Mouse (Mus musculus): ENCODE results near the gene Arid3b. TPM values are rescaled to one million over a fixed set of nuclear protein-coding genes. Genes with fewer than 3 reads are reported as not detected.

The Arid3b gene
- polyA plus RNA-seq, 2 experiments = 7.8 to 8.5 TPM

DNA sequence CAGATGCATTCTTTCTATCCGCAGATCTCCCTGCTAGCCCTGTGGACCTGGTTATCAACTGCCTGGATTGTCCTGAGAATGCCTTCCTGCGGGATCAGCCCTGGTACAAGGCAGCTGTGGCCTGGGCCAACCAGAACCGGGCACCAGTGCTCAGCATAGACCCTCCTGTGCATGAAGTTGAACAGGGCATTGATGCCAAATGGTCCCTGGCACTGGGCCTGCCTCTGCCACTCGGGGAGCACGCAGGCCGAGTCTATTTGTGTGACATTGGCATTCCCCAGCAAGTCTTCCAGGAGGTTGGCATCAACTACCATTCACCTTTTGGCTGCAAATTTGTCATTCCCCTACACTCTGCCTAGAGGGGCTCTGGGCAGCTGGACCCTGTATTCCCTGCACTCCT lies 88.5 kb downstream of the Arid3b start:
- Histone ChIP-seq H3K9me3 (ENCODE audit: control insufficient read depth, low read length) (no peaks in the 10 kb centered on the region), H3K4me1 (replicated peaks; ENCODE audit: control insufficient read depth in 2 of 2, insufficient read depth in 2 of 2, low read length in 1 of 2) (no peaks in the 10 kb centered on the region), H3K4me3 (ENCODE audit: insufficient read depth in 1 of 2, low read depth in 2 of 2, low read length in 2 of 2) (no peak overlapping the region), H3K27me3 (ENCODE audit: control insufficient read depth, insufficient read depth, low read length) (no peaks in the 10 kb centered on the region), H3K9ac (replicated peaks) (no peak overlapping the region), H3K4me2 (ENCODE audit: low read depth) (no peak overlapping the region), H3K27ac (no peak overlapping the region), H3K36me3 (replicated peaks; ENCODE audit: control insufficient read depth, insufficient read depth, low read depth) (peaks cover 79% of the 10 kb centered on the region)
- no peak for TF ChIP-seq CTCF (IDR thresholded peaks at IDR 0.05; ENCODE audit: low read depth)
- 91% methylated on average over 6 of the region's 6 CpGs for WGBS (ENCODE audit: insufficient replicate concordance)
- DNase-seq (ENCODE audit: low read depth in 3 of 3, low spot score in 3 of 3) (no peak), ATAC-seq (ENCODE audit: insufficient read depth) (no peak)

DNA sequence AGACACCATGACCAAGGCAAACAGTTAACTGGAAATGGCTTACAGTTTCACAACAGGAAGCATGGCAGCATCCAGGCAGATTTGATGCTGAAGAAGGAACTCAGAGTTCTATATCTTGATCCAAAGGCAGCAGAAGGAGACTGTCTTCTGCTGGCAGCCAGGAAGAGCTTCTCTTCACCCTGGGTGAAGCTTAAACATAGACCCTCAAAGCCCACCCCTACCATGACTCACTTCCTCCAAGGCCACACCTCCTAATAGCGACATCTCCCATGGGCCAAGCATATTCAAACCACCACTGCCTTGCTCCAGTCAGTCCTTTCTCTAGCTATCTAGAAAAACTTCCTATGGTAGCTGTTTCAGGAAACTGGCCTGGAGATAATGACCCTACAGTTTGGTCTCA lies 89.5 kb downstream of the Arid3b start:
- no peak overlapping the region for H3K4me3 ChIP-seq (ENCODE audit: insufficient read depth in 1 of 2, low read depth in 2 of 2, low read length in 2 of 2)
- H3K4me2 ChIP-seq (ENCODE audit: low read depth) = no peak overlapping the region
- no peaks in the 10 kb centered on the region for H3K27me3 ChIP-seq (ENCODE audit: control insufficient read depth, insufficient read depth, low read length)
- TF ChIP-seq CTCF (IDR thresholded peaks at IDR 0.05; ENCODE audit: low read depth) = no peak
- H3K9me3 ChIP-seq (ENCODE audit: control insufficient read depth, low read length) = no peaks in the 10 kb centered on the region
- H3K36me3 ChIP-seq (replicated peaks; ENCODE audit: control insufficient read depth, insufficient read depth, low read depth) = peaks cover 73% of the 10 kb centered on the region
- WGBS (ENCODE audit: insufficient replicate concordance) = 74% methylated on average over 1 of the region's 1 CpGs
- no peak overlapping the region for H3K27ac ChIP-seq
- no peak for DNase-seq (ENCODE audit: low read depth in 3 of 3, low spot score in 3 of 3)
- H3K9ac ChIP-seq (replicated peaks) = no peak overlapping the region
- no peaks in the 10 kb centered on the region for H3K4me1 ChIP-seq (replicated peaks; ENCODE audit: control insufficient read depth in 2 of 2, insufficient read depth in 2 of 2, low read length in 1 of 2)
- ATAC-seq (ENCODE audit: insufficient read depth) = no peak

DNA sequence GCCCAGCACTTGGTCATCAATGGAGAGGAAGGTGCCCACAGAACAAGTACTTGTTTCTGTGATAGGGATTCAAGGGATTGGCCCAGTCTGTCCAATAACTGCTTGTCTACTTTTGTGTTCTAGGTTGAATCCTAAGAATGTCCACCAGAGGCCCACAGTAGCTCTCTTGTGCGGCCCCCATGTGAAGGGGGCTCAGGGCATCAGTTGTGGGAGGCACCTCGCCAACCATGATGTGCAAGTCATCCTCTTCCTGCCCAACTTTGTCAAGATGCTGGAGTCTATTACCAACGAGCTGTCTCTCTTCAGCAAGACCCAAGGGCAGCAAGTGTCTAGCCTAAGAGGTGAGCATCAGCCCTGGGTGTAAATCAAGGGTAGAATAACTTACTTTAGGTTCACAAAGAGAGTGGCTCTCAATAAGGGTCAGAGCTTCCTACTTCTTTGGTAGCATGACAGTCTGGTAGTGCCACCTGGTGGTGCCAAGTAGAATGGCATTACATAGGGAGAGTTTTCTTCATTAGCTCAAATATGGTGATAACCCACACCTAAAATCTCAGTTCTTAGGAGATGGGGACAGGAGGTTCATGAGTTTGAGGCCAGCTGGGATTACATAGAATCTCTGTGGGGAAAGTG lies 92.0 kb downstream of the Arid3b start:
- peaks cover 62% of the 10 kb centered on the region for H3K36me3 ChIP-seq (replicated peaks; ENCODE audit: control insufficient read depth, insufficient read depth, low read depth)
- DNase-seq (ENCODE audit: low read depth in 3 of 3, low spot score in 3 of 3) (peak in 1 of 3 experiments; percentile 31), ATAC-seq (ENCODE audit: insufficient read depth) (no peak; the same call in 1 of the 2 replicates)
- H3K9ac ChIP-seq (replicated peaks) = no peak overlapping the region
- TF ChIP-seq CTCF (IDR thresholded peaks at IDR 0.05; ENCODE audit: low read depth) (peak; percentile 84), EP300 (IDR thresholded peaks at IDR 0.05; ENCODE audit: low read depth) (no peak)
- no peak overlapping the region for H3K4me3 ChIP-seq (ENCODE audit: insufficient read depth in 1 of 2, low read depth in 2 of 2, low read length in 2 of 2)
- no peaks in the 10 kb centered on the region for H3K9me3 ChIP-seq (ENCODE audit: control insufficient read depth, low read length)
- H3K27me3 ChIP-seq (ENCODE audit: control insufficient read depth, insufficient read depth, low read length) = no peaks in the 10 kb centered on the region
- 51% methylated on average over 3 of the region's 3 CpGs for WGBS (ENCODE audit: insufficient replicate concordance)
- H3K4me2 ChIP-seq (ENCODE audit: low read depth) = no peak overlapping the region
- H3K27ac ChIP-seq = no peak overlapping the region
- no peaks in the 10 kb centered on the region for H3K4me1 ChIP-seq (replicated peaks; ENCODE audit: control insufficient read depth in 2 of 2, insufficient read depth in 2 of 2, low read length in 1 of 2)

Other genes with a start within 250 kb of the Arid3b start
- gene Ulk3, start 247.3 kb downstream of the Arid3b start, polyA plus RNA-seq (2012; rRNA removed) = 4.5 and 5.1 TPM in 2 replicates
- 2.0 and 2.3 TPM in 2 replicates for gene Ulk3, start 247.3 kb downstream of the Arid3b start, polyA plus RNA-seq (2014; fragmentation: Nextera tagmentation; extraction: Ambion mirVana)
- gene Cplx3, start 230.5 kb downstream of the Arid3b start, polyA plus RNA-seq (2012; rRNA removed) = not detected in 2 replicates
- gene Cplx3, start 230.5 kb downstream of the Arid3b start, polyA plus RNA-seq (2014; fragmentation: Nextera tagmentation; extraction: Ambion mirVana) = not detected in 2 replicates
- gene Lman1l, start 216.0 kb downstream of the Arid3b start, polyA plus RNA-seq (2012; rRNA removed) = not detected in 2 replicates
- not detected in 2 replicates for gene Lman1l, start 216.0 kb downstream of the Arid3b start, polyA plus RNA-seq (2014; fragmentation: Nextera tagmentation; extraction: Ambion mirVana)
- gene Csk, start 183.2 kb downstream of the Arid3b start, polyA plus RNA-seq (2012; rRNA removed) = 22.7 and 26.3 TPM in 2 replicates
- gene Csk, start 183.2 kb downstream of the Arid3b start, polyA plus RNA-seq (2014; fragmentation: Nextera tagmentation; extraction: Ambion mirVana) = 11.1 and 13.8 TPM in 2 replicates
- 0.06 and 0.11 TPM in 2 replicates for gene Cyp1a2, start 153.1 kb downstream of the Arid3b start, polyA plus RNA-seq (2012; rRNA removed)
- 0.11 and 0.18 TPM in 2 replicates for gene Cyp1a2, start 153.1 kb downstream of the Arid3b start, polyA plus RNA-seq (2014; fragmentation: Nextera tagmentation; extraction: Ambion mirVana)
- gene Cyp1a1, start 148.9 kb downstream of the Arid3b start, polyA plus RNA-seq (2012; rRNA removed) = 0.13 and 0.15 TPM in 2 replicates
- not detected in 2 replicates for gene Cyp1a1, start 148.9 kb downstream of the Arid3b start, polyA plus RNA-seq (2014; fragmentation: Nextera tagmentation; extraction: Ambion mirVana)
- 6.9 and 7.2 TPM in 2 replicates for gene Edc3, start 128.3 kb downstream of the Arid3b start, polyA plus RNA-seq (2012; rRNA removed)
- gene Edc3, start 128.3 kb downstream of the Arid3b start, polyA plus RNA-seq (2014; fragmentation: Nextera tagmentation; extraction: Ambion mirVana) = 10.3 and 12.8 TPM in 2 replicates
- 110 and 136 TPM in 2 replicates for gene Clk3, start 70.9 kb downstream of the Arid3b start, polyA plus RNA-seq (2012; rRNA removed)
- gene Clk3, start 70.9 kb downstream of the Arid3b start, polyA plus RNA-seq (2014; fragmentation: Nextera tagmentation; extraction: Ambion mirVana) = 88.0 and 95.0 TPM in 2 replicates
- gene Ubl7, start 74.2 kb upstream of the Arid3b start, polyA plus RNA-seq (2012; rRNA removed) = 25.4 and 35.6 TPM in 2 replicates
- gene Ubl7, start 74.2 kb upstream of the Arid3b start, polyA plus RNA-seq (2014; fragmentation: Nextera tagmentation; extraction: Ambion mirVana) = 44.8 and 46.6 TPM in 2 replicates
- gene Sema7a, start 103.3 kb upstream of the Arid3b start, polyA plus RNA-seq (2012; rRNA removed) = 0.08 and 0.14 TPM in 2 replicates
- gene Sema7a, start 103.3 kb upstream of the Arid3b start, polyA plus RNA-seq (2014; fragmentation: Nextera tagmentation; extraction: Ambion mirVana) = not detected in 2 replicates
- 0.32 and 0.37 TPM in 2 replicates for gene Cyp11a1, start 169.6 kb upstream of the Arid3b start, polyA plus RNA-seq (2012; rRNA removed)
- 0.49 and 0.55 TPM in 2 replicates for gene Cyp11a1, start 169.6 kb upstream of the Arid3b start, polyA plus RNA-seq (2014; fragmentation: Nextera tagmentation; extraction: Ambion mirVana)
- 0.07 TPM in 1 of 2 replicates, not detected in the other for gene Stra6, start 227.0 kb upstream of the Arid3b start, polyA plus RNA-seq (2012; rRNA removed)
- gene Stra6, start 227.0 kb upstream of the Arid3b start, polyA plus RNA-seq (2014; fragmentation: Nextera tagmentation; extraction: Ambion mirVana) = not detected in 2 replicates

All from liver, embryonic 14.5 days (tissue).